Mouse (Mus musculus): Measurements from ENCODE around the gene C130050O18Rik.

The C130050O18Rik gene

DNA sequence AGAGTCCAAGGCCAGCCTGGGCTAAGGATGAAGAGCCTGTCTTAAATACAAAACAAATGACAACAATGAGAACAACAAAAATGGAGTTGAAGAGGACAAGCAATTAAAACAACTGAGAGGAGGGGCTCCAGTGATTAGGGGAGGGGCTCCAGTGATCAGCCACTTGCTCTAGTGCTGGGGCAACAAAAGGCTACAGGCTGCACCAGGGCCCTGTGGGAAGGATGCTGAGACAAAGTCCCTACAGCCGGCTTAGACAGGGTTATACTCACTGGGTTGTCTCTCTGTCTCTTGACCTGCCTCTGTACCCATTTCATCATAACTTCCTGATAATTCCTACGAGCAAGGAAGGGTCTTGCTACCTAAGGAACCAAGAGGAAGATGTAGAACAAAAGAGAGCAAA, 13.0 kb downstream of the C130050O18Rik start:
- in situ Hi-C loops (cut with MboI, MseI), result loop anchor here in 1 of 2 experiments (10.0 kb wide), 1 partner anchor 1467 kb away; no protein-coding TSS in a partner anchor

DNA sequence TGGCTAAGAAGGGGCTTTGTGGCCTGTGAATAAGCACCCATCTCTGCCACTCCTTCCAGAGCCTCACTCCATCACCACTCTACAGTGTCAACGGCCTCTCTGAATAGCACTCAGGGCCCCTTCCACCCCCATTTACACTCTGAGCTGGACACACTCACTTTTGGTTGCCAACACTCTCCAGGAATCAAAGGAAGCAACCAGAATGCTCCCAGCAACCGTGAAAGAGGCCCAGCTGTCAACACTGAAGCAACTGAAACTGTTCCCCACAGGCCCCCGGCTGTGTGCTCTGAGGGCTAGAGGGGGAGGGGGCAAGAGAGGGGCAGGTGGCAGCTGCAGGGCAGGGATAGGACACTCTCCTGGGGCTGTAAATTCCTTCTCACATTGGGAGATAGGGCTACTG, 13.6 kb downstream of the C130050O18Rik start:
- in situ Hi-C loops (cut with MboI, MseI), result loop anchor here in 1 of 2 experiments (10.0 kb wide), 1 partner anchor 1466 kb away; no protein-coding TSS in a partner anchor

GRCm38 (mm10) chr5:139423026-139423865, 18.2 kb downstream of the C130050O18Rik start, which contains the start of gene Gper1:
Gene Gper1 (plus strand): TSS chr5:139423151.
- in situ Hi-C loops (cut with MboI, MseI), result loop anchor here in 1 of 2 experiments (10.0 kb wide), 1 partner anchor 548 kb away; no protein-coding TSS in a partner anchor

- in situ Hi-C loops (cut with MboI, MseI), result loop anchor here in 1 of 2 experiments (10.0 kb wide), 1 partner anchor 550 kb away; no protein-coding TSS in a partner anchor
These were observed 20.1 kb downstream of the C130050O18Rik start for GRCm38 (mm10) chr5:139425198-139425597.

GRCm38 (mm10) chr5:139427001-139427400, 21.9 kb downstream of the C130050O18Rik start:
- in situ Hi-C loops (cut with MboI, MseI), result loop anchor here in 1 of 2 experiments (10.0 kb wide), 1 partner anchor 552 kb away; no protein-coding TSS in a partner anchor

GRCm38 (mm10) chr5:139427989-139428388, 22.9 kb downstream of the C130050O18Rik start:
- in situ Hi-C loops (cut with MboI, MseI), result loop anchor here in 1 of 2 experiments (10.0 kb wide), 1 partner anchor 553 kb away; no protein-coding TSS in a partner anchor

DNA sequence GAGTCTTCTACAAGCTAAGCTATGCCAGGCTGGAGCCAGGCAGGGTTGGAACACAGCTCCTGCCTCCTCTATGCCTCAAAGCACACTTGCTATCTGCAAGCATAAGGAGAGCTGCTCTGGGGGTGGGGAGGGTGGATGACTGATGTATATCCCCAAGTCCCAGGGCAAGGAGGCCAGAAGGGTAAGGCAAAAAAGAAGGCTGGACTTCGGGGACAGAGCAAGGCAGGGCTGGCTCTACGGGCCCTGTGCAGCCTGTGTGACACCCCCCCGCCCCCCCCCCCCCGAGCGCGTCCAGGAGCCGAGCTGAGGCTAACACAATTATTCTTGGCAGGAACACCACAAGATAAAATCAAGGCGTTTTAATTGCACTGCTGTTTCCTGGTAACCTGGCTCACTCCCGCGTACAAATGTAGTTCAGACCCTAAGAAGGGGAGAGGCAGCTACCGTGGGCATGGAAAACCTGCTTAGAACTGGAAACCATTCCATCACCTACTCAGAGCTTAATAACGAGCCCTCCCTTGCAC, 24.8 kb downstream of the C130050O18Rik start:
- in situ Hi-C loops (cut with MboI, MseI), result loop anchor here in 1 of 2 experiments (10.0 kb wide), 1 partner anchor 555 kb away; no protein-coding TSS in a partner anchor

DNA sequence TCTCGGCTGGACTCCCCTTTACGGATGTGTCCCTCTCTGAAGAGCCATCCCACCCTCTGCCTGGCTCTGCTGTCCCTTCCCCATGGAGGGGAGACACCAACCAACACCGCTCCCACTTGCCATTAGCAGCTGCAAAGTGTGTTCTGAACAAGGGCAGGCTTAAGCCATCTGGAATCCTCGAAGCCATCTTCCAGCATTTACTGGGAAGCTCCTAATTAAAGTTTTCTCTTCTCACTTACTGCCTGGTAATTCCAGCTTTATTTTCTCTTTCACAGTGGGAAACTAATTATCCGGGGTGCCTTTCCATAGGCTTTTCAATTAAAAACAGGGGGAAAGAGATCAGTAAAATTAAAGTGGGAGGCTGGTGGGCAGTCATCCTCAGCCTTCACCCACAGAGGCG, 27.3 kb downstream of the C130050O18Rik start:
- in situ Hi-C loops (cut with MboI, MseI), result no loop called here

GRCm38 (mm10) chr5:139432747-139433508, 27.8 kb downstream of the C130050O18Rik start:
- in situ Hi-C loops (cut with MboI, MseI), result no loop called here

DNA sequence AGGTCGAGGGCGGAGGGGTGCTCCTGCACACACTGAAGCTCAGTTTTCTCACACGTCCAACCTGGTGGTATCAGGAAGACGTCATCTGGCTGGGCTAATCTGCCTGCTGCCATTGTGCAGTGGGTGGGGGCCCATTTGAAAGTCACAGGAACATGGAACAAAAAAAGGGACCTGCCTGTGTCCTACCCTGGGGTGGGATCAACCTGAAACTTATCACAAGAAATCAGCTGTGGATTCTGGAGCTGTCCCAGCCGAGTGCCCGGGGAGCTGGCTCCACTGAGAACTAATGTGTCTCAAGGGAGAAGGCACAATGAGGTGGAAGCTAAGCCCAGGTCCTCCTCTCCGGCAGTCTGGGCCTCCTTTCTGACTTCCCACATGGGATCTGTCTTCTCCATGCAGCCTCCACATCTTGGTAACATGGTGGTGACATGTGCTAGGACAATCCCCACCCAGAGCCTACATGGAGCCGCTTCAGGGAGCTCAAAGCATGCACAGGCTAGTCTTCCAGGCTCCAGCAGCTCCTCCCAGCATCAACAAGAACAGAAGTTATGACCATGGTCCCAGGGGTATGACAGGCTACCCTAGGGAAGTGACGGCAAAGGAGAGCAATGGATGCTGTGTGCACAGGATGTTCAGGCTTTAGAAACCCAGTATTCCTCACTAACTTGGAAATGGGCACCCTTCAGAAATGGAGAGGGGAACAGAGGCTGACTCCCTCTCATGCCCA, 28.9 kb downstream of the C130050O18Rik start:
- in situ Hi-C loops (cut with MboI, MseI), result no loop called here

DNA sequence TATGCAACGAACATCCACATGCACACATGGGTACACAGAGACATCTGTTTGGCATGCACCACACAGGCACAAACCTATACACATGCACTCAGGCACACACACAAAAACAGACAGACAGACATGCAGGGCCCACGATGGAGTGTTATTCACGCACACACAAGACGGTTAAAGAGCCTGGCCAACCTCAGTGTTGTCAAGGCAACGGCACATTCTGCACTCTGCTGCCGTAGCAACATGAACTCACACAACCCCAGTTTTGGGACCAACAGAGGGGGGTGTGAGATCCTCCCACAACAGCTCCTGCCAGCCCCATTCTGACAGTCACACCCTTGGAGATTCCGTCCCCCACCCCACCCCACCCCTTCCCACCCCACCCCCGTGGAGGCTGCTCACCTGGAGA, 29.9 kb downstream of the C130050O18Rik start:
- in situ Hi-C loops (cut with MboI, MseI), result no loop called here

DNA sequence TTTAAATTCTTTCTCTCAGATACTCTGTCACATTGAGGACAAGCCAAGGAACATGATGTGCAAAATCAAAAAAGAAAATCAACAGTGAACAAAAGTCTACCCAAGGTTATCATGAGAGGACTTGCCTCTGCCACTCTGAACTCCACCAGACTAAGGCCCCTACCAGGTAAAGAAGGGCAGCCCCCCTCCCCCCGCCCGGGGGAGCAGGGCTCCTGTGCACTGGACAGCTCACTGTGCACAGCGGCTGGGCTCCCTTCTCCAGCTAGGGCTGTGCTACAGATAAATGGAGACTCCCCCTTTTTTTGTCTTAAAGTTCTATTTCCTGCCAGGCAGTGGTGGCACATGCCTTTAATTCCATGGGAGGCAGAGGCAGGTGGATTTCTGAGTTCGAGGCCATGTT, 32.7 kb downstream of the C130050O18Rik start:
- in situ Hi-C loops (cut with MboI, MseI), result no loop called here

- in situ Hi-C loops (cut with MboI, MseI), result no loop called here
These were observed 33.4 kb downstream of the C130050O18Rik start for GRCm38 (mm10) chr5:139438440-139438839.

- in situ Hi-C loops (cut with MboI, MseI), result no loop called here
These were observed 35.4 kb downstream of the C130050O18Rik start for GRCm38 (mm10) chr5:139440451-139440850.

DNA sequence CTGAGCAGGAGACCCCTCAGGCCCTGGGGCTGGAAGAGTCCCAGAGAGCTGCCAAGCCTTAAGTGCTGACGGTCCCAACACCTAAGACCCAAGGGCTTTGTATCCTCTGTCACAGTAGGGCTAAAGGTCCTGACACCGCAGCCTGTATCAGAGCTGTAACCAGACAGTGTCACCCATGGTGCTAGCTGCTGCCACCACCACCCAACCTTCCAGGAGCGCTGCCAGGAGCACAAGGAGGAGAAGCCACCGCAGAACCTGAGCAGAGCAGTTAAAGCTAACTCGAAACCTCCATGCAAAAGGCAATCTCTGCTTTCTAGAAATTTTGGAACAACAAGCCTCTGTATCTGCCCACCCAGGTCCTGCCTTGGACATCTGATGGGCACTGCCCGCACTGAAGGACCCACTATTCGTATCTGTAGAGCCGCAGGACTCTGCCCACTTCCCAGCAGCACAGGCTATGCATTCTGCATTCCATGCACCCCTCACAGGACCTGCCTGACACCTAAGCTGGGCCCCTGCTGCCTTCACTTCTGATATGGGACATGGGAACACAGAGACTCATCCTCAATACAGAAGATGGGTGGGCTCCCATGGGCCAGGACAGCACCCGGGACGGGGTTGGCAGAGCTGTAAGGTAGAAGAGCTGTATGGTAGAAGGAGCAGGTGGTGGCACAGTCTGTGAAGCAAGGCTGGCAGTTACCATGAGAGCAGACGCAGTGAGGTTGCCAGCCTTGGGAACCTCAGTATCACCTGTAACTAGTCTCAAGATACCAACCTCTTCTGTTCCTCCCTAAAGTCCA, 36.0 kb downstream of the C130050O18Rik start:
- in situ Hi-C loops (cut with MboI, MseI), result no loop called here

- in situ Hi-C loops (cut with MboI, MseI), result no loop called here
These were observed 36.6 kb downstream of the C130050O18Rik start for GRCm38 (mm10) chr5:139441726-139442018.

GRCm38 (mm10) chr5:139442428-139442827, 37.3 kb downstream of the C130050O18Rik start:
- in situ Hi-C loops (cut with MboI, MseI), result no loop called here

DNA sequence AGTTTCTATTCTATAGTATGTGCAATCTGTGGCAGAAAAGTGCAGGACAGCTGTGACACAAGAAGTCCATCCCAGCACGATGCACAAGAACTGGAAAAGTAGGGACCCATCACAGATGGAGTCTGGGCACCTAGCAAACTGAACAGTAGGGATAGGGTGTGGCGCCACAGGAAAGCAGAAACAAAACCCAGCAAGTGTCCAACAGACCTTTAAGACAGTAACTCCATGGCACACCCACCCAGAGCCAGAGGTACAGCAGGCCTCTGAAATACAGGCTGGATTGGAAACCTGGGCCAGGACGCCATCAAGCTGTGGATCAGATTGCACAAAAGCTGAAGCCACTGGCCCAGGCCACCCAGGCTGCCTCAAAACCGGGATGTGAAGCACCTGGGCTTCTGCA, 37.9 kb downstream of the C130050O18Rik start:
- in situ Hi-C loops (cut with MboI, MseI), result no loop called here

GRCm38 (mm10) chr5:139445258-139445657, 40.2 kb downstream of the C130050O18Rik start:
- in situ Hi-C loops (cut with MboI, MseI), result no loop called here

DNA sequence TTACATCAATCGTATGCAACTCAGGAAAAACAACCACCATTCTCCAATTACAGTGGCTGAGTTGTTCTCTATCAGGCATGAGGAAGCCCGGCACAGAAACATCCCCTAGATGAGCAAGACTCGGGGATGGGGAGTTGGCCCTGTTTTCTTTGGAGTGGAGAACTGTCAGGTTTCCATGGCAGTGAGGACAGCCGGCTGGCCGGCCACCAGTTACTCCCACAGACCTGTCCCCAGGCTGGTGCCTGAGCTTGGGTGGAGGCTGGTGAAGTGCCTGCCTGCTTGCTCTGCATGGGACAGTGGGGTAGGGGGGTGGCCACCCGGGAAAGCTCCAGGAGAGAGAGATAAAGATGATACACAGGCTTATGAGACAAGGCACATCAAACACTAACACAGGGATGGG, 42.9 kb downstream of the C130050O18Rik start:
- in situ Hi-C loops (cut with MboI, MseI), result no loop called here

Data from T-helper 17 cell (primary cell).